Mouse (Mus musculus): ENCODE measurements around the gene Ephx4. TPM values are rescaled to one million over a fixed set of nuclear protein-coding genes. Genes with fewer than 3 reads are reported as not detected.

Gene Ephx4
- polyA plus RNA-seq, 1 experiment from 2014 or later: 1.1 TPM

GRCm38 (mm10) chr5:107411326-107411725 is 8.8 kb downstream of the Ephx4 start:
- Histone ChIP-seq H3K27me3 (ENCODE audit: control insufficient read depth, insufficient read depth, low read length) (no peaks in the 10 kb centered on the region), H3K4me2 (ENCODE audit: low read depth, low read length, severe bottlenecking) (no peak overlapping the region), H3K9ac (ENCODE audit: low read length) (no peak overlapping the region), H3K36me3 (ENCODE audit: control insufficient read depth, insufficient read depth, low read length) (no peaks in the 10 kb centered on the region), H3K4me1 (replicated peaks; ENCODE audit: control insufficient read depth, insufficient read depth, low read length) (no peaks in the 10 kb centered on the region), H3K4me3 (ENCODE audit: low read depth, low read length) (no peak overlapping the region), H3K9me3 (ENCODE audit: control insufficient read depth, low read length) (no peaks in the 10 kb centered on the region), H3K27ac (ENCODE audit: low read depth, low read length) (no peak overlapping the region)
- DNase-seq (ENCODE audit: low spot score) (no peak), ATAC-seq (replicated peaks; ENCODE audit: low FRiP score) (no peak)
- 68% methylated on average over 4 of the region's 4 CpGs for WGBS

GRCm38 (mm10) chr5:107412285-107412684 is 9.7 kb downstream of the Ephx4 start:
- 86% methylated on average over 2 of the region's 2 CpGs for WGBS
- ATAC-seq (replicated peaks; ENCODE audit: low FRiP score) (no peak), DNase-seq (ENCODE audit: low spot score) (no peak)
- Histone ChIP-seq H3K9ac (ENCODE audit: low read length) (no peak overlapping the region), H3K27me3 (ENCODE audit: control insufficient read depth, insufficient read depth, low read length) (no peaks in the 10 kb centered on the region), H3K4me2 (ENCODE audit: low read depth, low read length, severe bottlenecking) (no peak overlapping the region), H3K27ac (ENCODE audit: low read depth, low read length) (no peak overlapping the region), H3K36me3 (ENCODE audit: control insufficient read depth, insufficient read depth, low read length) (no peaks in the 10 kb centered on the region), H3K9me3 (ENCODE audit: control insufficient read depth, low read length) (no peaks in the 10 kb centered on the region), H3K4me1 (replicated peaks; ENCODE audit: control insufficient read depth, insufficient read depth, low read length) (no peaks in the 10 kb centered on the region), H3K4me3 (ENCODE audit: low read depth, low read length) (no peak overlapping the region)

GRCm38 (mm10) chr5:107415098-107415497 is 12.6 kb downstream of the Ephx4 start:
- WGBS: 84% methylated on average over 2 of the region's 2 CpGs

GRCm38 (mm10) chr5:107421676-107422075 is 19.1 kb downstream of the Ephx4 start:
- H3K9me3 ChIP-seq (ENCODE audit: control insufficient read depth, low read length): no peaks in the 10 kb centered on the region
- H3K27ac ChIP-seq (ENCODE audit: low read depth, low read length): no peak overlapping the region

More at GRCm38 (mm10) chr5:107415098-107415497, 12.6 kb downstream of the Ephx4 start:
- H3K27me3 ChIP-seq (ENCODE audit: control insufficient read depth, insufficient read depth, low read length): no peaks in the 10 kb centered on the region
- no peak overlapping the region for H3K4me2 ChIP-seq (ENCODE audit: low read depth, low read length, severe bottlenecking)
- H3K9ac ChIP-seq (ENCODE audit: low read length): no peak overlapping the region
- DNase-seq (ENCODE audit: low spot score) (no peak), ATAC-seq (replicated peaks; ENCODE audit: low FRiP score) (no peak)
- no peak overlapping the region for H3K27ac ChIP-seq (ENCODE audit: low read depth, low read length)
- H3K4me1 ChIP-seq (replicated peaks; ENCODE audit: control insufficient read depth, insufficient read depth, low read length): no peaks in the 10 kb centered on the region
- no peak overlapping the region for H3K4me3 ChIP-seq (ENCODE audit: low read depth, low read length)
- no peaks in the 10 kb centered on the region for H3K9me3 ChIP-seq (ENCODE audit: control insufficient read depth, low read length)
- H3K36me3 ChIP-seq (ENCODE audit: control insufficient read depth, insufficient read depth, low read length): no peaks in the 10 kb centered on the region

GRCm38 (mm10) chr5:107431249-107431648 is 28.7 kb downstream of the Ephx4 start, which contains the start of gene Lpcat2b:
Gene Lpcat2b (plus strand): TSS chr5:107431549.
- Histone ChIP-seq H3K27ac (ENCODE audit: low read depth, low read length) (no peak within 1 kb of the TSS), H3K27me3 (ENCODE audit: control insufficient read depth, insufficient read depth, low read length) (no peaks in the 10 kb centered on the region), H3K4me2 (ENCODE audit: low read depth, low read length, severe bottlenecking) (no peak within 1 kb of the TSS), H3K4me3 (ENCODE audit: low read depth, low read length) (no peak within 1 kb of the TSS), H3K9ac (ENCODE audit: low read length) (no peak within 1 kb of the TSS), H3K4me1 (replicated peaks; ENCODE audit: control insufficient read depth, insufficient read depth, low read length) (no peaks in the 10 kb centered on the region), H3K9me3 (ENCODE audit: control insufficient read depth, low read length) (no peaks in the 10 kb centered on the region), H3K36me3 (ENCODE audit: control insufficient read depth, insufficient read depth, low read length) (no peaks in the 10 kb centered on the region)
- ATAC-seq (replicated peaks; ENCODE audit: low FRiP score) (no peak), DNase-seq (ENCODE audit: low spot score) (no peak)
- 87% methylated on average over 3 of the region's 3 CpGs for WGBS

More at GRCm38 (mm10) chr5:107421676-107422075, 19.1 kb downstream of the Ephx4 start:
- Histone ChIP-seq H3K27me3 (ENCODE audit: control insufficient read depth, insufficient read depth, low read length) (no peaks in the 10 kb centered on the region), H3K4me2 (ENCODE audit: low read depth, low read length, severe bottlenecking) (no peak overlapping the region), H3K4me3 (ENCODE audit: low read depth, low read length) (no peak overlapping the region), H3K36me3 (ENCODE audit: control insufficient read depth, insufficient read depth, low read length) (no peaks in the 10 kb centered on the region), H3K4me1 (replicated peaks; ENCODE audit: control insufficient read depth, insufficient read depth, low read length) (no peaks in the 10 kb centered on the region), H3K9ac (ENCODE audit: low read length) (no peak overlapping the region)
- DNase-seq (ENCODE audit: low spot score) (no peak), ATAC-seq (replicated peaks; ENCODE audit: low FRiP score) (no peak)
- WGBS: 78% methylated on average over 1 of the region's 1 CpGs

- no peak overlapping the region for H3K27ac ChIP-seq (ENCODE audit: low read depth, low read length)
- no peaks in the 10 kb centered on the region for H3K9me3 ChIP-seq (ENCODE audit: control insufficient read depth, low read length)
- no peaks in the 10 kb centered on the region for H3K4me1 ChIP-seq (replicated peaks; ENCODE audit: control insufficient read depth, insufficient read depth, low read length)
- no peak for DNase-seq (ENCODE audit: low spot score)
- no peak for ATAC-seq (replicated peaks; ENCODE audit: low FRiP score)
- no peak overlapping the region for H3K4me2 ChIP-seq (ENCODE audit: low read depth, low read length, severe bottlenecking)
- no peaks in the 10 kb centered on the region for H3K36me3 ChIP-seq (ENCODE audit: control insufficient read depth, insufficient read depth, low read length)
- no peaks in the 10 kb centered on the region for H3K27me3 ChIP-seq (ENCODE audit: control insufficient read depth, insufficient read depth, low read length)
- no peak overlapping the region for H3K4me3 ChIP-seq (ENCODE audit: low read depth, low read length)
- H3K9ac ChIP-seq (ENCODE audit: low read length): no peak overlapping the region
- WGBS: 87% methylated on average over 5 of the region's 5 CpGs
These were observed 31.5 kb downstream of the Ephx4 start for GRCm38 (mm10) chr5:107434001-107434400.

GRCm38 (mm10) chr5:107436185-107436584 is 33.6 kb downstream of the Ephx4 start:
- Histone ChIP-seq H3K9ac (ENCODE audit: low read length) (no peak overlapping the region), H3K27me3 (ENCODE audit: control insufficient read depth, insufficient read depth, low read length) (no peaks in the 10 kb centered on the region), H3K4me2 (ENCODE audit: low read depth, low read length, severe bottlenecking) (no peak overlapping the region), H3K9me3 (ENCODE audit: control insufficient read depth, low read length) (no peaks in the 10 kb centered on the region), H3K4me1 (replicated peaks; ENCODE audit: control insufficient read depth, insufficient read depth, low read length) (no peaks in the 10 kb centered on the region), H3K36me3 (ENCODE audit: control insufficient read depth, insufficient read depth, low read length) (no peaks in the 10 kb centered on the region), H3K27ac (ENCODE audit: low read depth, low read length) (no peak overlapping the region), H3K4me3 (ENCODE audit: low read depth, low read length) (no peak overlapping the region)
- 88% methylated on average over 6 of the region's 6 CpGs for WGBS
- DNase-seq (ENCODE audit: low spot score): no peak
- no peak for ATAC-seq (replicated peaks; ENCODE audit: low FRiP score)

GRCm38 (mm10) chr5:107436587-107437209 is 34.2 kb downstream of the Ephx4 start:
- Histone ChIP-seq H3K27ac (ENCODE audit: low read depth, low read length) (no peak overlapping the region), H3K27me3 (ENCODE audit: control insufficient read depth, insufficient read depth, low read length) (no peaks in the 10 kb centered on the region), H3K9ac (ENCODE audit: low read length) (no peak overlapping the region), H3K4me2 (ENCODE audit: low read depth, low read length, severe bottlenecking) (no peak overlapping the region), H3K9me3 (ENCODE audit: control insufficient read depth, low read length) (no peaks in the 10 kb centered on the region), H3K36me3 (ENCODE audit: control insufficient read depth, insufficient read depth, low read length) (no peaks in the 10 kb centered on the region), H3K4me3 (ENCODE audit: low read depth, low read length) (no peak overlapping the region), H3K4me1 (replicated peaks; ENCODE audit: control insufficient read depth, insufficient read depth, low read length) (no peaks in the 10 kb centered on the region)
- ATAC-seq (replicated peaks; ENCODE audit: low FRiP score): no peak
- 80% methylated on average over 6 of the region's 6 CpGs for WGBS
- DNase-seq (ENCODE audit: low spot score): no peak
